Comparison of ENCODE assay signal across 27 mouse cellular contexts in genomic region chr9:31236079-31236478, GRCm38 (mm10).
"Had no signal": no experiment of that assay in that cellular context is flagged by ENCODE, and none has a peak within 500 bp of the region (broad histone marks: within the 10 kb centered on the region; RNA-seq: fewer than 3 reads in every experiment).

No protein-coding gene starts in this region.

- H3K27me3 ChIP-seq: embryonic facial prominence, embryonic 12.5 days; embryonic facial prominence, embryonic 13.5 days; embryonic facial prominence, embryonic 15.5 days; forebrain, embryonic 12.5 days; forebrain, embryonic 13.5 days; forebrain, embryonic 15.5 days had no signal

- H3K4me2 ChIP-seq: embryonic facial prominence, embryonic 12.5 days; embryonic facial prominence, embryonic 13.5 days; embryonic facial prominence, embryonic 15.5 days; forebrain, embryonic 12.5 days; forebrain, embryonic 13.5 days; forebrain, embryonic 15.5 days had no signal

- H3K9ac ChIP-seq: embryonic facial prominence, embryonic 12.5 days; embryonic facial prominence, embryonic 13.5 days; embryonic facial prominence, embryonic 15.5 days; forebrain, embryonic 12.5 days; forebrain, embryonic 13.5 days; forebrain, embryonic 15.5 days; forebrain, postnatal 0 days had no signal

- H3K4me3 ChIP-seq: embryonic facial prominence, embryonic 10.5 days; embryonic facial prominence, embryonic 12.5 days; embryonic facial prominence, embryonic 13.5 days; embryonic facial prominence, embryonic 15.5 days; erythroblast, embryonic 14.5 days; forebrain, embryonic 10.5 days; forebrain, embryonic 12.5 days; forebrain, embryonic 13.5 days; forebrain, embryonic 15.5 days; gastrocnemius, adult 2 months had no signal

- ATAC-seq: forebrain, embryonic 13.5 days; forebrain, embryonic 14.5 days; forebrain, embryonic 15.5 days; forebrain, embryonic 16.5 days had no signal

- H3K27ac ChIP-seq: embryonic facial prominence, embryonic 10.5 days; embryonic facial prominence, embryonic 12.5 days; embryonic facial prominence, embryonic 13.5 days; embryonic facial prominence, embryonic 15.5 days; forebrain, embryonic 10.5 days; forebrain, embryonic 12.5 days; forebrain, embryonic 13.5 days; forebrain, embryonic 15.5 days; gastrocnemius, adult 2 months had no signal

- H3K9me3 ChIP-seq: embryonic facial prominence, embryonic 10.5 days; embryonic facial prominence, embryonic 12.5 days; embryonic facial prominence, embryonic 13.5 days; embryonic facial prominence, embryonic 15.5 days; forebrain, embryonic 10.5 days; forebrain, embryonic 13.5 days; forebrain, embryonic 15.5 days had no signal

- DNase-seq: cerebellum, adult 2 months; cerebellum, adult 8-10 months; cerebellum, adult 9-10 months; cerebellum, adult 9-11 months; cerebellum, postnatal 10 days; cerebellum, postnatal 14 days; cerebellum, postnatal 25 days; cerebellum, postnatal 36 days; embryo, embryonic 11 days; forebrain, postnatal 0 days; gastrocnemius, adult 2 months; gastrocnemius, postnatal 10 days; gastrocnemius, postnatal 14 days; gastrocnemius, postnatal 25 days; gastrocnemius, postnatal 36 days; heart, adult 18-20 months had no signal

- H3K36me3 ChIP-seq: embryonic facial prominence, embryonic 10.5 days; embryonic facial prominence, embryonic 12.5 days; embryonic facial prominence, embryonic 13.5 days; embryonic facial prominence, embryonic 15.5 days; forebrain, embryonic 10.5 days; forebrain, embryonic 12.5 days; forebrain, embryonic 15.5 days had no signal
